ENCODE assay signal across 9 mouse cellular contexts in genomic region chr13:12519955-12520584, GRCm38 (mm10). TPM values are rescaled to one million over a fixed set of nuclear protein-coding genes. Genes with fewer than 3 reads are reported as not detected.
DNase-seq lines count a peak whose midpoint lies in the region; ATAC-seq and TF ChIP-seq lines count a peak whose summit lies in the region.
"Had no signal": no experiment of that assay in that cellular context is flagged by ENCODE, and none has a peak within 500 bp of the region (broad histone marks: within the 10 kb centered on the region; RNA-seq: fewer than 3 reads in every experiment).

Gene Edaradd, minus strand, starts transcription at chr13:12520438.

- ATAC-seq in heart, embryonic 14.5 days (ENCODE audit: insufficient number of reproducible peaks, insufficient read depth, low FRiP score, low read depth), result peak; percentile 50; the same call in 1 of the 2 replicates
- ATAC-seq in kidney, embryonic 15.5 days (replicated peaks; ENCODE audit: low FRiP score), result peak; percentile 88
- ATAC-seq in liver, postnatal 0 days, result peak; percentile 62; the same call in 1 of the 2 replicates
- ATAC-seq in neural tube, embryonic 11.5 days (ENCODE audit: insufficient read depth, low FRiP score, low TSS enrichment), result peak; percentile 82
- ATAC-seq: Patski had no signal

- H3K4me1 ChIP-seq in embryonic fibroblast, embryonic 13.5 days (ENCODE audit: control insufficient read depth, insufficient read depth, low read length), result no peaks in the 10 kb centered on the region
- H3K4me1 ChIP-seq in heart, embryonic 14.5 days (ENCODE audit: control insufficient read depth in 2 of 2, insufficient read depth in 2 of 2, low read length in 2 of 2), result no peaks in the 10 kb centered on the region
- peaks cover 7% of the 10 kb centered on the region; the same call in 1 of the 2 replicates for H3K4me1 ChIP-seq in kidney, embryonic 15.5 days
- no peaks in the 10 kb centered on the region for H3K4me1 ChIP-seq in liver, postnatal 0 days (ENCODE audit: insufficient read depth)
- H3K4me1 ChIP-seq in neural tube, embryonic 11.5 days (ENCODE audit: control insufficient read depth, insufficient read depth, low read length), result peaks cover 2% of the 10 kb centered on the region; the same call in 1 of the 2 replicates
- peaks cover 16% of the 10 kb centered on the region for H3K4me1 ChIP-seq in testis, adult 2 months (ENCODE audit: control insufficient read depth, insufficient read depth, low read length)

- H3K36me3 ChIP-seq in heart, embryonic 14.5 days (ENCODE audit: control insufficient read depth, insufficient read depth, low read length), result no peaks in the 10 kb centered on the region
- no peaks in the 10 kb centered on the region for H3K36me3 ChIP-seq in kidney, embryonic 15.5 days
- H3K36me3 ChIP-seq in liver, postnatal 0 days (replicated peaks; ENCODE audit: insufficient read depth, low read length), result no peaks in the 10 kb centered on the region
- H3K36me3 ChIP-seq in neural tube, embryonic 11.5 days (ENCODE audit: control insufficient read depth, insufficient read depth, low read length), result no peaks in the 10 kb centered on the region
- H3K36me3 ChIP-seq in testis, adult 2 months (ENCODE audit: control insufficient read depth, insufficient read depth, low read length), result no peaks in the 10 kb centered on the region

- peak; percentile 18 to 40 for DNase-seq in left cerebral cortex, adult 18-20 months (ENCODE audit: low spot score in 2 of 2)
- DNase-seq in left cerebral cortex, adult 11 months (ENCODE audit: low spot score), result no peak
- peak; percentile 63 for DNase-seq in liver, postnatal 0 days
- peak; percentile 77 for DNase-seq in neural tube, embryonic 11.5 days (ENCODE audit: low spot score)

- under 1% methylated on average over 35 of the region's 35 CpGs for WGBS in heart, embryonic 14.5 days
- under 1% methylated on average over 35 of the region's 35 CpGs for WGBS in kidney, embryonic 15.5 days
- under 1% methylated on average over 35 of the region's 35 CpGs for WGBS in liver, postnatal 0 days (ENCODE audit: insufficient replicate concordance)
- WGBS in neural tube, embryonic 11.5 days, result under 1% methylated on average over 35 of the region's 35 CpGs

- no peaks in the 10 kb centered on the region for H3K9me3 ChIP-seq in heart, embryonic 14.5 days (ENCODE audit: control insufficient read depth, low read length)
- no peaks in the 10 kb centered on the region for H3K9me3 ChIP-seq in kidney, embryonic 15.5 days (replicated peaks)
- no peaks in the 10 kb centered on the region for H3K9me3 ChIP-seq in liver, postnatal 0 days (ENCODE audit: low read length)
- H3K9me3 ChIP-seq in neural tube, embryonic 11.5 days (ENCODE audit: control insufficient read depth, low read length), result no peaks in the 10 kb centered on the region

- no peaks in the 10 kb centered on the region; the same call in 1 of the 2 replicates for H3K27me3 ChIP-seq in heart, embryonic 14.5 days (ENCODE audit: control insufficient read depth, insufficient read depth, low read length)
- H3K27me3 ChIP-seq in kidney, embryonic 15.5 days, result peaks cover 12% of the 10 kb centered on the region; the same call in 1 of the 2 replicates
- peaks cover 7% of the 10 kb centered on the region; the same call in 1 of the 2 replicates for H3K27me3 ChIP-seq in liver, postnatal 0 days (ENCODE audit: insufficient read depth, low read length)
- peaks cover 6% of the 10 kb centered on the region; the same call in 1 of the 2 replicates for H3K27me3 ChIP-seq in neural tube, embryonic 11.5 days (ENCODE audit: control insufficient read depth, insufficient read depth, low read length)
- no peaks in the 10 kb centered on the region for H3K27me3 ChIP-seq in testis, adult 2 months (ENCODE audit: control insufficient read depth, insufficient read depth, low read length)

- peak within 1 kb of the TSS; percentile 38 for H3K4me3 ChIP-seq in embryonic fibroblast, embryonic 13.5 days (ENCODE audit: insufficient read depth, low read length)
- peak within 1 kb of the TSS; percentile 53 to 66 for H3K4me3 ChIP-seq in heart, embryonic 14.5 days (ENCODE audit: control insufficient read depth in 1 of 2, insufficient read depth in 1 of 2, low read depth in 1 of 2, low read length in 2 of 2)
- H3K4me3 ChIP-seq in kidney, embryonic 15.5 days (replicated peaks), result peak within 1 kb of the TSS; percentile 62
- H3K4me3 ChIP-seq in liver, postnatal 0 days (ENCODE audit: low read depth, low read length), result peak within 1 kb of the TSS; percentile 60
- H3K4me3 ChIP-seq in neural tube, embryonic 11.5 days (ENCODE audit: low read depth, low read length), result peak within 1 kb of the TSS; percentile 50
- H3K4me3 ChIP-seq in testis, adult 2 months (ENCODE audit: control insufficient read depth, low read depth, low read length), result peak within 1 kb of the TSS; percentile 81

- peak within 1 kb of the TSS; percentile 72 for H3K9ac ChIP-seq in heart, embryonic 14.5 days (ENCODE audit: low read length)
- H3K9ac ChIP-seq in kidney, embryonic 15.5 days, result peak within 1 kb of the TSS; percentile 61
- H3K9ac ChIP-seq in liver, postnatal 0 days (replicated peaks), result peak within 1 kb of the TSS; percentile 51
- peak within 1 kb of the TSS; percentile 62 for H3K9ac ChIP-seq in neural tube, embryonic 11.5 days (ENCODE audit: low read length)

- TF ChIP-seq EP300 in liver, postnatal 0 days (IDR thresholded peaks at IDR 0.05; ENCODE audit: low read depth), result no peak

- TF ChIP-seq CTCF in embryonic fibroblast, embryonic 13.5 days (IDR thresholded peaks at IDR 0.05; ENCODE audit: borderline replicate concordance, insufficient read depth, low read length), result no peak
- peak; percentile 50 for TF ChIP-seq CTCF in liver, postnatal 0 days (IDR thresholded peaks at IDR 0.05; ENCODE audit: low read depth)
- no peak for TF ChIP-seq CTCF in testis, adult 2 months (IDR thresholded peaks at IDR 0.05; ENCODE audit: control insufficient read depth, insufficient read depth, insufficient replicate concordance, low read depth, low read length)

- H3K4me2 ChIP-seq in heart, embryonic 14.5 days (ENCODE audit: low read length), result peak within 1 kb of the TSS; percentile 100
- peak within 1 kb of the TSS; percentile 97 for H3K4me2 ChIP-seq in kidney, embryonic 15.5 days
- H3K4me2 ChIP-seq in liver, postnatal 0 days (ENCODE audit: low read depth, low read length), result peak within 1 kb of the TSS; percentile 92
- peak within 1 kb of the TSS; percentile 97 for H3K4me2 ChIP-seq in neural tube, embryonic 11.5 days (ENCODE audit: low read depth)

- TF ChIP-seq POLR2A in embryonic fibroblast, embryonic 13.5 days (IDR thresholded peaks at IDR 0.05; ENCODE audit: low read depth, low read length), result no peak
- no peak for TF ChIP-seq POLR2A in testis, adult 2 months (IDR thresholded peaks at IDR 0.05; ENCODE audit: control insufficient read depth, low read depth, low read length)

- H3K27ac ChIP-seq in embryonic fibroblast, embryonic 13.5 days (ENCODE audit: insufficient read depth, low read length), result no peak within 1 kb of the TSS
- no peak within 1 kb of the TSS for H3K27ac ChIP-seq in heart, embryonic 14.5 days (replicated peaks in 1 of 2; ENCODE audit: control insufficient read depth in 1 of 2, insufficient read depth in 1 of 2, low read depth in 2 of 2, low read length in 2 of 2)
- H3K27ac ChIP-seq in kidney, embryonic 15.5 days, result peak within 1 kb of the TSS; percentile 52; the same call in 1 of the 2 replicates
- peak within 1 kb of the TSS; percentile 70 for H3K27ac ChIP-seq in liver, postnatal 0 days (ENCODE audit: low read depth)
- no peak within 1 kb of the TSS for H3K27ac ChIP-seq in neural tube, embryonic 11.5 days (ENCODE audit: low read depth, low read length)
- H3K27ac ChIP-seq in testis, adult 2 months (ENCODE audit: control insufficient read depth, insufficient read depth, low read depth, low read length), result no peak within 1 kb of the TSS; the same call in 1 of the 2 replicates

RNA-seq across cellular contexts. Expression of gene Edaradd, which starts in this region (rescaled TPM):
- total RNA-seq in left cerebral cortex, adult 18-20 months (2021), result under 1 TPM; 0.12 to 0.16 TPM
- polyA plus RNA-seq in embryonic fibroblast, embryonic 13.5 days (2011; ENCODE audit: insufficient read length, low read depth, missing spikeins), result 0.10 TPM in 1 of 2 replicates, not detected in the other
- 0.28 and 0.38 TPM in 2 replicates for polyA plus RNA-seq in heart, embryonic 14.5 days (2014; fragmentation: Nextera tagmentation; extraction: Ambion mirVana)
- 2.4 TPM in 2 replicates for polyA plus RNA-seq in kidney, embryonic 15.5 days (2015; fragmentation: Nextera tagmentation; extraction: Ambion mirVana)
- polyA plus RNA-seq in liver, postnatal 0 days (2015; fragmentation: Nextera tagmentation; extraction: Ambion mirVana), result 0.33 and 0.38 TPM in 2 replicates
- polyA plus RNA-seq in neural tube, embryonic 11.5 days (2014; fragmentation: Nextera tagmentation; extraction: Ambion mirVana), result 1.0 TPM in 2 replicates
- polyA plus RNA-seq in testis, adult 2 months (2012; rRNA removed), result 0.19 and 0.25 TPM in 2 replicates
- polyA plus RNA-seq: Patski had no signal

Comparison
In these comparisons a context has a peak if more than half of its experiments do, and no peak if none do; other contexts are left out.
1. Peak in DNase-seq in left cerebral cortex, adult 18-20 months; RNA of the gene not detected or under 1 TPM.
2. Peak in ATAC-seq, H3K4me3 ChIP-seq, H3K9ac ChIP-seq and H3K4me2 ChIP-seq in heart, embryonic 14.5 days; RNA of the gene not detected or under 1 TPM.
3. Peak in DNase-seq, ATAC-seq, H3K4me3 ChIP-seq, H3K27ac ChIP-seq, H3K9ac ChIP-seq and H3K4me2 ChIP-seq in liver, postnatal 0 days; RNA of the gene not detected or under 1 TPM.